Mouse (Mus musculus) heart, adult 8-10 months (tissue): ENCODE data around the gene Cryl1. TPM values are rescaled to one million over a fixed set of nuclear protein-coding genes. Genes with fewer than 3 reads are reported as not detected.

Experiments used
- DNase-seq: peaks from one replicate; pipeline ENCODE4 v3.0.0; 2022; ENCODE audit warnings: low spot score
- total RNA-seq, 4 experiments: library from RNA; stranded (reverse); gene quantifications; 2 replicates each; pipeline ENCODE4 v1.2.4; 2022

Gene Cryl1
- total RNA-seq, result 1 to 10 TPM; 6.5 to 8.4 (median 7.5) TPM

DNA sequence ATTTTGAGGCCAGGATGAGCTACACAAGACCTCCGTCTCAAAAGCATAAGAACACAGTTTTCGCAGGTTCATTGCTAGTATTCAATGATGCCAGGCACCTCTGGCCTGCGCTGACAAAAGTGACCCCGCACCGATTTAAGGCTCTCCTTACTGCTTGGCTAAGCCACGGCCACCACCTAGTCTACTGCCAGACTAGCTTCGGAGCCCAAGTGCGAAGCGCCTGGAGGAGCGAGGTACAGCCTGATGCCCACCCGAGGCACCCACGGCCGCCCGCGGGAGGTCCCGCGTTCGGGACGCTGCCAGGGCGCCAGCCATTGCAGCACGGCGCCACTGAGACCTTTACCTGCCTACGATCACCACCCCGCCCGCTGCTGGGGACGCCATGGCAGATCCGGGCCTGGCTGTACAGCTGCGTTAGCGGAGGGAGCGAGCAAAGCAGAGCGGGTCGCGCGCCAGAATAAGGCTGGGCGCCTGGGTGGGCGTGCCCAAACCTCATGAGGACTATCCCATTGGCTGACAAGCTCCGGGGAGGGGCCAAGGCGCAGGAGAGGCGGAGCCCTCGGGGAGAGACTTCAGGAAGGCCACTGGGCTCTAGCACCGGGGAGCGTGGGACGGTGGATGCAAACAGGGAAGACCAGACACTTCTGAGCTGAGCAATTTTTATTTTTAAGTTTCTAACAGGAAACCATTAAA lies at the start of gene Cryl1:
Gene Cryl1, minus strand, starts transcription at position 465 of the 693 bp plus-strand sequence.
- peak; percentile 97 for DNase-seq

DNA sequence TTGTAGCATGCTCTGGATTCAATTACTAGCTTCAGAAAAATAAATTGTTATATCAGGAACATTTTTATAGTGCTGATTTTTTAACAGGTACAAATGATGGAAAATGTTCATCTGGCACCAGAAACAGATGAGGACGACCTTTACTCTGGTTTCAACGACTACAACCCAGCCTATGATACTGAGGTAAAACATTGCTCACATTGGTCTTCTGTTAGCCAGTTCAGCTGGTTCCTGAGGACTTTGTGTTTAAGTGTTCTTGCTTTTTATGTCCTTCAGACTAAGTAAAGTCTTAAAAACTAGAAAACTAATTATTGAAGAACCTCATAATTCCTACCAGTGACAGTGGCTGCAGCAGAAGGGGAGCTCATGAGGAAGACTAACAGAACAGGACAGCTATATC lies 32.1 kb upstream of the Cryl1 start:
- DNase-seq, result no peak

DNA sequence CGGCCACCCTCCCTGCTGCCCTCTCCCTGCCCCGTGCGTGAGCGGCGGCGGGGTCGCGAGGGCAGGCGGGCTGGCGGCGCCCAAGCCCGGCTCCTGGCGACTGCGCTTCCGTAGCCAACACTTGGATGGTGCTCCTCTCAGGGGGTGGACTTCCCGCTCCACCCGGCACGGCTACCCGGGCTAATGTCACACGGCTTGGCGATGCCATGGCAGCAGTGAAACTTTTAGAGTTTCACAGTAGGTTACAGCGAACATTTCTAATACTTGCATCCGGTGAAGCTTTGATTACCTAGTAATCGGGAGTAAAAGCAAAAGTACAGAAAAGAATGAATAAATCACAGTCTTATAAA lies 25.9 kb upstream of the Cryl1 start:
- DNase-seq, result no peak

- peak; percentile 94 for DNase-seq
These were observed 25.3 kb upstream of the Cryl1 start, which contains the start of gene Ift88 for GRCm38 (mm10) chr14:57423432-57424211. Gene Ift88, plus strand, starts transcription at chr14:57424062.

DNA sequence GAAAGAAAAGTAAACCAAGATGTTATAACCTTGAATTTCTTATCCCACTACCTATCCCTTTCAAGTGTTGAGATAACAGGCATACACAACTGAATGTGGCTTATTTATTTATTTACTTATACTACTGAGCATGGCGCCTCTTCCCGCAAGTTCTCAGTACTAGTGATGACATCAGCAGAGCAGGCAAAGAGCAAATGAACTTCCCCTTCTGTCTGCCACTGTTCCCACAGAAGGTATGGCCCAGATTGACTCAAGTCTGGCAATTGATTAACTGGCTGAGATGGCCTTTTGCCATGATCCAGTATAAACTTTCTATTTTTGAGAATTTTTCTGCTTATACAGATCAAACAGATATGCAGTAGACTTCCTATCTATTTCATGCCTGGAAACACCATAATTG lies 18.9 kb upstream of the Cryl1 start:
- no peak for DNase-seq

GRCm38 (mm10) chr14:57412166-57412565 lies 13.8 kb upstream of the Cryl1 start:
- no peak for DNase-seq

GRCm38 (mm10) chr14:57409106-57409505 lies 10.8 kb upstream of the Cryl1 start:
- DNase-seq, result no peak

GRCm38 (mm10) chr14:57408100-57408499 lies 9.8 kb upstream of the Cryl1 start:
- no peak for DNase-seq

DNA sequence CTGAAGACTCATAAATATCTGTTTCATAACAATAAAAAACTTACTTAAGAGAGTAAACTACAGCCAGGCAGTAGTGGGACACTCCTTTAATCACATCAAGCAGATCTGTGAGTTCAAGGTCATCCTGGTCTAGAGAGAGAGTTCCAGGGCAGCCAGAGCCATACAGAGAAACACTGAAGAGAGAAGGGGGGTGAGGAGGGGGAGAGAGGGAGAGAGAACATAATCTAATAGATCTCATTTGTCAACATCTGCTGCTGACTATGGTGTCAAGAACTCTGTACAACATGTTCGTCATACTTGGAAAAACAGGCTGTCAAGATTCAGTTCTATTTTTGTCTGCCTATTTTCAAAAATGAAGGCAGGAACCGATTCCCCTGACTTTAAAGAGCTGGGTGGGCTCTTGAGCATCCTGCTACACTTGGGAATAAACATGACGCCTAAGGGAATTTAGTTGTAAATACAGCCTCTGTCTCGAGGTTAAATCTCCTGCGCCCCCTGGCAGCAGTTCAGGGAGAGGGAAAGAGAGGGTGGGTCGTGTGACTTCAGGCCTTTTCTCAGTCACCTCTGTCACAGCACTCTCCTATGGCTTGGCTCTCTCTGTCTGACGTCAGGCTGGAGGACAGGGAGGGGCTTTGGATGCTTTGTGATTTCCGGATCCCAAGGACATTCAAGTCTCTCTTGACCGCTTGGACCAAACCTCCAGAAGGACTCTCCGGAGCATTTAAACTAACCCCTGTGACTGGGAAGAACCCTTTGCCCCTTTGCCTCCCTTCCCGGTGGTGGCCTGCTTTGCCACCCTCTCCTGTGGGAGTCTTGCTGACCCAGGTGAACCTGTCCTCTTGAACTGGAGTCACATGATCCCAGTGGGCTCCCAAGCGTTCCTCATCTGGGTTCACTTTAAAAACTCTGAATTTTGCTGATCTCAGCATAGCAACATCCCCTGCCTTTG lies 9.0 kb upstream of the Cryl1 start:
- peak; percentile 27 for DNase-seq

DNA sequence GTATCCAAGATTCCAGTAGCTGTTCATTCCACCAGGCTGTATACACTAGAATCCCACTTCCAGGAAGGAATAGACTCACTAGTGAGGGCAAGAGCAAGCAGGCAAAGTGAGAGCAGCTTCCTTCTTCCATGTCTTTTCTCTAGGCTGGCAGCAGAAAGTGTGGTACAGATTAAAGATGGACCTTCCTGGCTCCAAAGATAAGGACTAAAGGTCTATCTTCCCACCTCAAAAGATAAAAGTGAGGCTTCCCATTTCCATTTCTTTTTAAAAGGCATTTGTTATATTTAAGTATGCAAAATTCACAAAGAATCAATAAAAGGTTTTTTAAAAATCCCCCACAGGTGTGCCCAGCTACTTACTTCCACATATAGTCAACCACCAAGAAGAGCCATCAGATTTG lies 4.5 kb upstream of the Cryl1 start:
- no peak for DNase-seq

DNA sequence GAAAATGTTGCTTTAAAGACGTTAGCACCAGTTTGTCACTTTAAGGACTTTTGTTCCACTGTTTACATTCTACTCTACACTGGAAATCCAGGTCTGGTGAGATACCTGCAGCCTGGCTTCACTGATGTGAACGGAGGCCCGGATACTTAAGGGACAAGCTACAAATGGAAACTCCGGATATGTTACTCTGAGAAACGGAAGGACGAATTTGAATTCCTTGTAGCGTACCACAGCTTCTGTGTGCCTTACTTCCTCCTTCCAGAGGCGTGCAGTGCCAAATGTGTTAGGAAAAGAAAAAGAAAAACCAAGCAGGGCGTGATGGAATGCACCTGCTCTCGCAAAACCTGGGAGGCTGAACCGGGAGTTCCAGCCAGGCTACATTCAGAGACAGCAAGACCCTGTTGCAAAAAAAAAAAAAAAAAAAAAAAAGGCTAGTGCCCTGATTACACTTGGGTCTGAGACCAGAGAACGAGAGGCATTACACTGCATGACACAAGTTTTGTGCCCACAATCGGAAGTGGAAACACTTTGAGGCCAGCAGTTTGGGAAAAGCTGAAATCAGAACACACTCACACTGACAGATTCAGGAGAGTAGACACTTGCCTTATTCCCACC lies 591 bp upstream of the Cryl1 start:
- peak; percentile 36 for DNase-seq

GRCm38 (mm10) chr14:57397221-57397620 lies 1.1 kb downstream of the Cryl1 start:
- DNase-seq, result no peak

GRCm38 (mm10) chr14:57395470-57395869 lies 2.9 kb downstream of the Cryl1 start:
- no peak for DNase-seq

DNA sequence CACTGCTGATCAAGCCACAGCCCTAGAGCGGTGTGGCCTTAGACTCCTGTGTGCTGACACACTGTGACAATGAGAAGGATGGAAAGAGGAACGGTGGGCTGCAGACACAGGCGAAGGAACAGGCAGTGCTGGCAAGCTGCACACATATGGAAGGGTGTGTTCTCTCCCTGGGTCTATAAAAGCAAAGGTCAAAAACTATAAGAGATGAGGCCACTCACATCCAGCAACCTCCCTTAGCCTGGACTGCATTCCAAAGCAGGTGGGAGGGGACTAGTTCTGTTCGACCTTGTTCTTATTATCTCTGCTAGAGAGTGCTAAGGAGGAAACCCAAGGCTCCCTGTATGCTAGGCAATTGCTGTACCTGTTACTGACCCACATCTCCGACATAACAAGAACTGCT lies 6.1 kb downstream of the Cryl1 start:
- DNase-seq, result no peak

DNA sequence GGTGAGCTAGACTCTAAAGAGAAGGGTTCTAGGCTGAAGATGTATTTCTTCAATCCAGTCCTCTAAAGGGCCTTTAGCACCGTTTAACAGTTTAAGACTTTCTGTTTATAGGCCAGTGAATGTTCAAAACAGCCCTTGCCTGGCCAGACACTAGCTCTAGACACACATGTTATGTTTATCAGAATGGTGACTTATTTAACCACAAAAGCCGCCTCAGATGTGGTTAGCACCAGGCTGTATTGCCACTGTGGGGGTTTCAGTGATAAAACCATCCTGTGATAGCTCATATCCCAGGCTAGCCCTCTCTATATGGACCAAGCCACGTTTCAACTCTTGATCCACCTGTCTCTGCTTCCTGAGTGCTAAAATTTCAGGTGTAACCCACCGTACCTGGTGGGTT lies 6.7 kb downstream of the Cryl1 start:
- no peak for DNase-seq

DNA sequence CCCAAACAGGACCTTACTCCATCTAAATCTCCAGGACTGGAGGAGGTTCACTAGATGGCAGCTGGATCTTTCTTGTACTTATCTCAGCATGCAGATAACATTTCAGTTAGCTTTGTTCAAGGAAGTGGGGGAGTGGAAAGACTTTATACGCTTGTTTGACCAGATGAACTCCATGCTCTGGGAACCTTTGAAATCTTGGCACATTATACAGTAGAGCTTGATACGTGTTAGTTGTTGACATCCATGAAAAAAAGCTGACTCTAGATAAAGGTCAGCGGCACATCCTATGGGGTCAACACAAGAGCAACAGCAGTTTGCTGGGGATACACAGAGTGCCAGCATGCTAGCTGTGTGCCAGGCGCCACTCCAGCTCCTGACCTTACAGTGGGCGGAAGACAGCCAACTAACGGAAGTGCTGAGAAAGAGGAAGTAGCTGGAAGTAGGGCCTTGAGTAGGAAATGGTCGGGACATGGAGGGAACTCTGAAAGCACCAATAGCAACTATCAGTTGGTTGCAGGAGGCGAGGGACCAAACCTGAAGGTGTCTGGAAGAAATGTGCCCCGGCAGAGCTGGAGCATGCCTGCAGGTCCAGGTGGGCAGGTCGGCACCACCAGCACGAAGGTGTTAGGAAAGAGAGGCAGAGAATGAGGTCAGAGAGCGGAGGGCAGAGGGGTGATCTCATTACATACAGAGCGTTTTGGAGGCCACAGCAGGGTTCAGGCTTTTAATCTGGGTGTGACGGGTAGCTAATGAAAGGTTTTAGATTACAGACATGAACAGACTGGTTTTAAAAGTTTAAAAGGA lies 11.4 kb downstream of the Cryl1 start:
- DNase-seq, result peak; percentile 26

DNA sequence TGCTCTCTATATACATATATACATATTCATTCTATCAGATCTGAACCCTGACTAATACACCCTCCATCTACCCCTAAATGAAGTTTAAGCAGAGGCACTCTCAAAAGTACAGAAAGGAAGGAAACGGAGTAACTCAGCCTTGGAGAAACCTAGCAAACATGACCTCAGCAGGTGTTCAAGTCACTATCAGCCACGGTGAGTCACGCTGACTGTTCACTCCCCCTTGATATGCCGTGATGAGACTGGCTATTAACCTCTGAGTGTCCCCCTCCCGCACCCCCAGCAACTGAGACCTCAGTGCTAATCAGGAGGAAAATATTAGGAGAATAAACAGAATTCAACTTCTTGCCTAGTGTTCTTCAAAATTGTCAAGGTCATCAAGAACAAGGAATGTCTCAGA lies 12.7 kb downstream of the Cryl1 start:
- no peak for DNase-seq

- no peak for DNase-seq
These were observed 20.8 kb downstream of the Cryl1 start for GRCm38 (mm10) chr14:57377531-57377930.

- no peak for DNase-seq
These were observed 21.4 kb downstream of the Cryl1 start for GRCm38 (mm10) chr14:57376956-57377355.

DNA sequence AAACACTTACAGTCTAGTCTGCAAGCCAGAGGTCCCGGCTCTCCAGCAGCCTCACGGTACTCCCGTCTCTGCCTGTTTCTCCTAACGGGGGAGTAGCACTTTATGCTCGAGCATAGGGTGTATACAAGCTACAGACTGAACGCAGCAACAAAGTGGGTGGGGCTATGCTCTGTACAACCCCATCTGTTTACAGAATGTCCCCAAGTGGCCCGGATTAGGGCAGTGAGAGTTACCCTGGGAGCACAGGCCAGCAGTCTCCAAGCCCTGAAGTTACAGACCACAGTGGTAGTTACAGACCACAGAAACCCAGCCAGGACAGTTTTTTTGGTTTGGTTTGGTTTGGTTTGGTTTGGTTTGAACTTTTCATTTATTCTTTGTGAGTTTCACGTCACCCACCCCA lies 22.3 kb downstream of the Cryl1 start:
- DNase-seq, result no peak

DNA sequence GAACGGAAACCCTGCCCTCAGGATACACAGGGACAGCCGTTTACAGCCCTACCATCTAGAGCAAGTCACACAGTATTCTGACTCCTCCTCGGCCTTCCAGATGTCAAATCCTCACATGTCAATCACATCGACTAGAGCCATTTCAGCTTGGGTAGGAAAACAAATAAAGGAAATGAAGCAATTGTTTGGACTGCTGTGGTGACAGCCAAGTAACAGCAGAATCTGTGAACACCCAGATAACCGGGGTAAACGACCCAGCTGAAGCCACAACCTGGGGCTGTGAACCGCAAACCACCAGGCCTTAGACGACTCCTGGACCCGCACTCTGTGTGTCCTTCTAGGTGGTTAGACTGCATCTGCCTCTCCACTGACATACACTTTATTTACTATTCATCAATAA lies 23.1 kb downstream of the Cryl1 start:
- DNase-seq, result no peak
